Mouse (Mus musculus) intestine, embryonic 16.5 days (tissue): Measurements from ENCODE around the gene 1110032A03Rik. TPM values are rescaled to one million over a fixed set of nuclear protein-coding genes. Genes with fewer than 3 reads are reported as not detected.
A peak's percentile ranks its signal among the peaks of the same experiment; 100 is the strongest.

ENCODE experiments used
- ATAC-seq: fragments of 200-750 bp; cut with Nextera tagmentation; 2 replicates; pipeline ENCODE4 v1.8.0; 2017; ENCODE audit warnings: moderate TSS enrichment, moderate library complexity
- H3K27ac ChIP-seq: fragments of 300-500 bp; sonication (generic); 2 replicates; pipeline ENCODE4 v1.5.1; 2014; ENCODE audit warnings: mild to moderate bottlenecking, low read length
- H3K27me3 ChIP-seq: fragments of 300-500 bp; sonication (generic); replicated peaks from 2 replicates; pipeline ENCODE4 v1.6.1; 2014; ENCODE audit warnings: low read length, control low read depth, mixed read lengths; ENCODE audit not compliant: control insufficient read depth, insufficient read depth
- H3K36me3 ChIP-seq: fragments of 300-500 bp; sonication (generic); 2 replicates; pipeline ENCODE4 v1.6.1; 2014; ENCODE audit warnings: low read length, control low read depth; ENCODE audit not compliant: control insufficient read depth, insufficient read depth
- H3K4me1 ChIP-seq: fragments of 300-500 bp; sonication (generic); 2 replicates; pipeline ENCODE4 v1.6.1; 2014; ENCODE audit warnings: low read length, control low read depth, mixed read lengths; ENCODE audit not compliant: control insufficient read depth, insufficient read depth
- H3K4me2 ChIP-seq: fragments of 300-500 bp; sonication (generic); 2 replicates; pipeline ENCODE4 v1.6.1; 2014; ENCODE audit warnings: low read depth, low read length, control low read depth
- H3K4me3 ChIP-seq: fragments of 300-500 bp; sonication (generic); 2 replicates; pipeline ENCODE4 v1.5.1; 2014; ENCODE audit warnings: mild to moderate bottlenecking, low read length
- H3K9ac ChIP-seq: fragments of 300-500 bp; sonication (generic); 2 replicates; pipeline ENCODE4 v1.6.1; 2014; ENCODE audit warnings: low read depth, low read length
- H3K9me3 ChIP-seq: fragments of 300-500 bp; sonication (generic); 2 replicates; pipeline ENCODE4 v1.6.1; 2016; ENCODE audit warnings: low read length, control low read depth; ENCODE audit not compliant: control insufficient read depth
- WGBS: fragments of 180-500 bp; shearing (Covaris S2); extraction: QIAGEN DNeasy Blood & Tissue Kit; methylation state at CpG from one replicate; pipeline ENCODE4 v1.1.7; 2014; 5-methylcytosine and 5-hydroxymethylcytosine counted together
- polyA plus RNA-seq: library from polyadenylated mRNA; unstranded; fragments of >200 nt; fragmentation: Nextera tagmentation; extraction: Ambion mirVana; gene quantifications from 2 replicates; pipeline ENCODE4 v1.2.1, GENCODE M21; 2015

1110032A03Rik gene
- polyA plus RNA-seq, 1 experiment from 2014 or later = 28.9 TPM

- WGBS = 82% methylated on average over 2 of the region's 2 CpGs
- peaks cover 2% of the 10 kb centered on the region; the same call in 1 of the 2 replicates for H3K36me3 ChIP-seq
These were observed 36.4 kb upstream of the 1110032A03Rik start for GRCm38 (mm10) chr9:50811746-50812145.

GRCm38 (mm10) chr9:50811187-50811586, 35.9 kb upstream of the 1110032A03Rik start:
- Histone ChIP-seq H3K27ac (no peak overlapping the region), H3K36me3 (peaks cover 2% of the 10 kb centered on the region; the same call in 1 of the 2 replicates), H3K4me3 (no peak overlapping the region), H3K9ac (no peak overlapping the region), H3K9me3 (no peaks in the 10 kb centered on the region), H3K27me3 (no peaks in the 10 kb centered on the region), H3K4me2 (no peak overlapping the region), H3K4me1 (no peaks in the 10 kb centered on the region)
- ATAC-seq = 0 out of 2 replicates have a peak, but pooled peaks have one; percentile 44
- WGBS = 92% methylated on average over 7 of the region's 7 CpGs

More at GRCm38 (mm10) chr9:50811746-50812145, 36.4 kb upstream of the 1110032A03Rik start:
- Histone ChIP-seq H3K9me3 (no peaks in the 10 kb centered on the region), H3K4me3 (no peak overlapping the region), H3K27ac (no peak overlapping the region), H3K4me1 (no peaks in the 10 kb centered on the region), H3K27me3 (no peaks in the 10 kb centered on the region), H3K9ac (no peak overlapping the region), H3K4me2 (no peak overlapping the region)
- no peak for ATAC-seq

- no peaks in the 10 kb centered on the region for H3K4me1 ChIP-seq
- H3K27ac ChIP-seq = no peak overlapping the region
- H3K4me2 ChIP-seq = no peak overlapping the region
- H3K36me3 ChIP-seq = peaks cover under 1% of the 10 kb centered on the region; the same call in 1 of the 2 replicates
- no peak for ATAC-seq
- H3K27me3 ChIP-seq = no peaks in the 10 kb centered on the region
- H3K4me3 ChIP-seq = no peak overlapping the region
- WGBS = 94% methylated on average over 13 of the region's 13 CpGs
- H3K9ac ChIP-seq = no peak overlapping the region
- H3K9me3 ChIP-seq = no peaks in the 10 kb centered on the region
These were observed 33.8 kb upstream of the 1110032A03Rik start for GRCm38 (mm10) chr9:50809146-50809545.

- 90% methylated on average over 6 of the region's 6 CpGs for WGBS
- H3K27ac ChIP-seq = no peak overlapping the region
These were observed 33.2 kb upstream of the 1110032A03Rik start for GRCm38 (mm10) chr9:50808471-50808870.

GRCm38 (mm10) chr9:50803055-50803671, 27.8 kb upstream of the 1110032A03Rik start:
- ATAC-seq = peak; percentile 82
- peaks cover 8% of the 10 kb centered on the region; the same call in 1 of the 2 replicates for H3K36me3 ChIP-seq
- H3K4me1 ChIP-seq = no peaks in the 10 kb centered on the region

More at GRCm38 (mm10) chr9:50808471-50808870, 33.2 kb upstream of the 1110032A03Rik start:
- Histone ChIP-seq H3K4me3 (no peak overlapping the region), H3K4me2 (no peak overlapping the region), H3K27me3 (no peaks in the 10 kb centered on the region), H3K9me3 (no peaks in the 10 kb centered on the region), H3K36me3 (0 out of 2 replicates have a peak, but pooled peaks cover 2% of the 10 kb centered on the region), H3K4me1 (no peaks in the 10 kb centered on the region), H3K9ac (no peak overlapping the region)
- ATAC-seq = no peak

GRCm38 (mm10) chr9:50800985-50801384, 25.7 kb upstream of the 1110032A03Rik start:
- H3K9me3 ChIP-seq = no peaks in the 10 kb centered on the region
- no peaks in the 10 kb centered on the region for H3K27me3 ChIP-seq
- no peak overlapping the region for H3K27ac ChIP-seq
- no peak for ATAC-seq
- H3K4me1 ChIP-seq = no peaks in the 10 kb centered on the region
- WGBS = 69% methylated on average over 2 of the region's 2 CpGs
- no peak overlapping the region for H3K4me2 ChIP-seq
- H3K36me3 ChIP-seq = peaks cover 11% of the 10 kb centered on the region; the same call in 1 of the 2 replicates
- H3K9ac ChIP-seq = no peak overlapping the region
- H3K4me3 ChIP-seq = no peak overlapping the region

More at GRCm38 (mm10) chr9:50803055-50803671, 27.8 kb upstream of the 1110032A03Rik start:
- H3K27ac ChIP-seq = no peak overlapping the region
- no peak overlapping the region for H3K9ac ChIP-seq
- no peaks in the 10 kb centered on the region for H3K9me3 ChIP-seq
- no peak overlapping the region for H3K4me3 ChIP-seq
- H3K27me3 ChIP-seq = no peaks in the 10 kb centered on the region
- WGBS = 82% methylated on average over 7 of the region's 7 CpGs
- no peak overlapping the region for H3K4me2 ChIP-seq

- peaks cover 9% of the 10 kb centered on the region; the same call in 1 of the 2 replicates for H3K36me3 ChIP-seq
- WGBS = 77% methylated on average over 5 of the region's 5 CpGs
- H3K9me3 ChIP-seq = no peaks in the 10 kb centered on the region
- no peaks in the 10 kb centered on the region for H3K4me1 ChIP-seq
- H3K9ac ChIP-seq = no peak overlapping the region
- no peak overlapping the region for H3K4me2 ChIP-seq
- no peak overlapping the region for H3K4me3 ChIP-seq
- no peak overlapping the region for H3K27ac ChIP-seq
- H3K27me3 ChIP-seq = no peaks in the 10 kb centered on the region
- ATAC-seq = no peak
These were observed 23.0 kb upstream of the 1110032A03Rik start for GRCm38 (mm10) chr9:50798368-50798767.

- no peak overlapping the region for H3K9ac ChIP-seq
- WGBS = 93% methylated on average over 7 of the region's 7 CpGs
- H3K4me1 ChIP-seq = no peaks in the 10 kb centered on the region
- H3K36me3 ChIP-seq = 0 out of 2 replicates have a peak, but pooled peaks cover 6% of the 10 kb centered on the region
- H3K9me3 ChIP-seq = no peaks in the 10 kb centered on the region
- H3K27ac ChIP-seq = no peak overlapping the region
- no peak for ATAC-seq
- H3K4me2 ChIP-seq = no peak overlapping the region
- no peaks in the 10 kb centered on the region for H3K27me3 ChIP-seq
- H3K4me3 ChIP-seq = no peak overlapping the region
These were observed 22.3 kb upstream of the 1110032A03Rik start for GRCm38 (mm10) chr9:50797641-50798040.

GRCm38 (mm10) chr9:50796776-50797175, 21.5 kb upstream of the 1110032A03Rik start:
- H3K27me3 ChIP-seq = no peaks in the 10 kb centered on the region
- H3K9me3 ChIP-seq = no peaks in the 10 kb centered on the region
- H3K4me2 ChIP-seq = no peak overlapping the region
- 0 out of 2 replicates have a peak, but pooled peaks cover 6% of the 10 kb centered on the region for H3K36me3 ChIP-seq
- H3K4me1 ChIP-seq = no peaks in the 10 kb centered on the region
- 92% methylated on average over 8 of the region's 8 CpGs for WGBS
- H3K27ac ChIP-seq = no peak overlapping the region
- no peak overlapping the region for H3K4me3 ChIP-seq
- ATAC-seq = no peak
- no peak overlapping the region for H3K9ac ChIP-seq
